Mouse (Mus musculus) heart, embryonic 14.5 days (tissue): ENCODE results near the gene Aspm. TPM values are rescaled to one million over a fixed set of nuclear protein-coding genes. Genes with fewer than 3 reads are reported as not detected.

Experiments
- ATAC-seq: fragments of 200-750 bp; cut with Nextera tagmentation; 2 replicates; pipeline ENCODE4 v1.8.0; 2017; ENCODE audit warnings: low read depth, moderate TSS enrichment; ENCODE audit not compliant: insufficient number of reproducible peaks, insufficient read depth, low FRiP score
- H3K27ac ChIP-seq, 2 experiments: fragments of 200-500 bp in 1 of 2; fragments of 300-500 bp in 1 of 2; sonication (generic) in 1 of 2; replicated peaks in 1 of 2; 2 replicates each; pipeline ENCODE4 v1.5.1; 2012 to 2014; ENCODE audit warnings: low read depth in 2 of 2, low read length in 2 of 2, control low read depth in 1 of 2, mild to moderate bottlenecking in 1 of 2, mixed read lengths in 1 of 2; ENCODE audit not compliant: control insufficient read depth in 1 of 2, insufficient read depth in 1 of 2
- H3K27me3 ChIP-seq: fragments of 300-500 bp; sonication (generic); 2 replicates; pipeline ENCODE4 v1.6.1; 2014; ENCODE audit warnings: mild to moderate bottlenecking, low read length, control low read depth; ENCODE audit not compliant: control insufficient read depth, insufficient read depth
- H3K36me3 ChIP-seq: fragments of 300-500 bp; sonication (generic); 2 replicates; pipeline ENCODE4 v1.6.1; 2014; ENCODE audit warnings: mild to moderate bottlenecking, control low read depth, low read length, mixed read lengths; ENCODE audit not compliant: control insufficient read depth, insufficient read depth
- H3K4me1 ChIP-seq, 2 experiments: fragments of 200-500 bp in 1 of 2; fragments of 300-500 bp in 1 of 2; sonication (generic) in 1 of 2; 2 replicates each; pipeline ENCODE4 v1.6.1; 2012 to 2014; ENCODE audit warnings: low read length in 2 of 2, control low read depth in 1 of 2, mixed read lengths in 1 of 2; ENCODE audit not compliant: control insufficient read depth in 2 of 2, insufficient read depth in 2 of 2
- H3K4me2 ChIP-seq: fragments of 300-500 bp; sonication (generic); 2 replicates; pipeline ENCODE4 v1.6.1; 2014; ENCODE audit warnings: mild to moderate bottlenecking, low read length
- H3K4me3 ChIP-seq, 2 experiments: fragments of 200-500 bp in 1 of 2; fragments of 300-500 bp in 1 of 2; sonication (generic) in 1 of 2; 2 replicates each; pipeline ENCODE4 v1.5.1; 2012 to 2014; ENCODE audit warnings: low read length in 2 of 2, mild to moderate bottlenecking in 2 of 2, control low read depth in 1 of 2, low read depth in 1 of 2, moderate library complexity in 1 of 2; ENCODE audit not compliant: control insufficient read depth in 1 of 2, insufficient read depth in 1 of 2
- H3K9ac ChIP-seq: fragments of 300-500 bp; sonication (generic); 2 replicates; pipeline ENCODE4 v1.6.1; 2014; ENCODE audit warnings: mild to moderate bottlenecking, low read length
- H3K9me3 ChIP-seq: fragments of 300-500 bp; sonication (generic); 2 replicates; pipeline ENCODE4 v1.6.1; 2016; ENCODE audit warnings: low read length, control low read depth; ENCODE audit not compliant: control insufficient read depth
- WGBS: fragments of 180-500 bp; shearing (Covaris S2); extraction: QIAGEN DNeasy Blood & Tissue Kit; methylation state at CpG from one replicate; pipeline ENCODE4 v1.1.7; 2014; 5-methylcytosine and 5-hydroxymethylcytosine counted together
- polyA plus RNA-seq: library from polyadenylated mRNA; unstranded; fragments of >200 nt; fragmentation: Nextera tagmentation; extraction: Ambion mirVana; gene quantifications from 2 replicates; pipeline ENCODE4 v1.2.1, GENCODE M21; 2014

Aspm gene
- polyA plus RNA-seq, 1 experiment from 2014 or later, result 15.7 TPM

DNA sequence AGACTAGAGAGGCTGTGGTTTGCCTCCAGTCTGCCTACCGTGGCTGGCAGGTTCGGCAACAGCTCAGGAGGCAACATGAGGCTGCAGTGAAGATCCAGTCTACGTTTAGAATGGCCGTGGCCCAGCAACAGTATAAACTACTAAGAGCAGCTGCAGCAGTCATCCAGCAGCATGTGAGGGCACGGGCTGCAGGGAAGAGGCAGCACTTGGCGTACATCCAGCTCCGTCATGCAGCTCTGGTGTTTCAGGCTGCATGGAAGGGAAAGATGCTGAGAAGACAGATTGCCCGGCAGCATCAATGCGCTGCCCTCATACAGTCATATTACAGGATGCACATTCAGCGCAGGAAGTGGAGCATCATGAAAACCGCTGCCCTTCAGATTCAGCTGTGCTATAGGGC, 24.3 kb downstream of the Aspm start:
- Histone ChIP-seq H3K27ac (no peak overlapping the region), H3K4me3 (no peak overlapping the region), H3K4me2 (no peak overlapping the region), H3K36me3 (peaks cover 96% of the 10 kb centered on the region), H3K9me3 (no peaks in the 10 kb centered on the region), H3K4me1 (no peaks in the 10 kb centered on the region), H3K9ac (no peak overlapping the region), H3K27me3 (no peaks in the 10 kb centered on the region)
- no peak for ATAC-seq
- WGBS, result 89% methylated on average over 11 of the region's 11 CpGs

DNA sequence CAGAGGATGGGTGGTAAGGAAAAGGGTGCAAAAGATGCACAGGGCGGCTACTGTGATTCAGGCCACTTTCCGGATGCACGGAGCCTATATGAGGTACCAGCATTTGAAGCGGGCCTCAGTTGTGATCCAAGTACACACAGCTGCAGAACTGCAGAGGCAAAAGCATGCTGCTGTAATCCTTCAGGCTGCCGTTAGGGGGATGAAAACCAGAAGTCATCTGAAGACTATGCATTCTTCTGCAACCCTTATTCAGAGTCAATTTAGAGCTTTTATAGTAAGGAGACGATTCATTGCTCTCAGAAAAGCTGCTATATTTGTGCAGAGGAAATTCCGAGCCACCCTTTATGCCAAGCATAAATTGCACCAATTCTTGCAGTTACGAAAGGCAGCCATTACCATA, 25.7 kb downstream of the Aspm start:
- H3K36me3 ChIP-seq, result peaks cover 92% of the 10 kb centered on the region
- H3K27ac ChIP-seq, result no peak overlapping the region
- ATAC-seq, result no peak
- no peak overlapping the region for H3K4me2 ChIP-seq
- WGBS, result 90% methylated on average over 8 of the region's 8 CpGs
- H3K9ac ChIP-seq, result no peak overlapping the region
- no peaks in the 10 kb centered on the region for H3K27me3 ChIP-seq
- no peaks in the 10 kb centered on the region for H3K4me1 ChIP-seq
- no peak overlapping the region for H3K4me3 ChIP-seq
- H3K9me3 ChIP-seq, result no peaks in the 10 kb centered on the region

- Histone ChIP-seq H3K27me3 (no peaks in the 10 kb centered on the region), H3K4me2 (no peak overlapping the region), H3K9ac (no peak overlapping the region), H3K27ac (no peak overlapping the region), H3K9me3 (no peaks in the 10 kb centered on the region), H3K4me3 (no peak overlapping the region), H3K4me1 (no peaks in the 10 kb centered on the region), H3K36me3 (peaks cover 91% of the 10 kb centered on the region)
- WGBS, result 87% methylated on average over 4 of the region's 4 CpGs
- ATAC-seq, result no peak
Measured at GRCm38 (mm10) chr1:139481146-139481545, 26.6 kb downstream of the Aspm start.

DNA sequence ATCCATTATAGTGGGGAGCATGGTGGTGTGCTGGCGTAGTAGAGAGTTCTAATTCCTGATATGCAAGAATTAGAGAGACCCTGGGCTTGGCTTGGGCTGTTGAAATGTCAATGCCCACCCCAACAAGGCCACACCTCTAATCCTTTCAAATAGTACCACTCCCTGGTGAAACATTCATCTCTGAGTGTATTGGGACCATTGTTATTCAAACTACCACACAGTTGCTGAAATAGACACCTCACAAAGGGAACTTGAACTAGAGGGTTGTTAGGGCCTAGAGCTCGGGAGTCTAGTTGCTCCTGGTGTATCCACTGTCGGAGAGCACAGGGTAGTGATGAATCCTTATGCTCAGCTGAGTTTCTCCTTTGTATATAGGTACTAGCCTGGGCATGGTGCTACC, 40.1 kb downstream of the Aspm start:
- WGBS, result 93% methylated on average over 3 of the region's 3 CpGs
- H3K27me3 ChIP-seq, result no peaks in the 10 kb centered on the region
- peaks cover 57% of the 10 kb centered on the region for H3K36me3 ChIP-seq
- no peak overlapping the region for H3K4me2 ChIP-seq
- ATAC-seq, result no peak
- H3K4me3 ChIP-seq, result no peak overlapping the region
- no peak overlapping the region for H3K9ac ChIP-seq
- no peaks in the 10 kb centered on the region for H3K9me3 ChIP-seq
- no peak overlapping the region for H3K27ac ChIP-seq
- H3K4me1 ChIP-seq, result no peaks in the 10 kb centered on the region

DNA sequence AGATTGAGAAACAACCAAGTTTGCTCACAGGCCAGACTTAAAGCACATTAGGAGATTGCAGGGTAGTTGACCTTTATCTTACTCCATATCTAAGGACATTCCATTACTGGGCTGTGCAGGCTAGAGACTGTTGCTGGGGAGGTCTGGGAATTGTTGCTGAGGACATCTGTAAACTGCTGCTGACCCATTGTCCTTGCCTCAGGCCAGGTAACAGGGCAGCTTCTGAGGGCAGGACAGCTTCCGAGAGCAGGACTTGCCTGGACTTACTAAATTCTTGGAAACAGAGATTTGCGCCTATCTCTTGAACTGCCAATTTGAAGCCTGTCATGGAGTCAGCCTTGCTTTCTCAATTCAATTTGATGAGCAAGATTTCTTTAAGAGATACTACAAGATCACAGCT, 40.8 kb downstream of the Aspm start:
- H3K4me1 ChIP-seq, result no peaks in the 10 kb centered on the region
- no peak overlapping the region for H3K4me2 ChIP-seq
- H3K27ac ChIP-seq, result no peak overlapping the region
- ATAC-seq, result no peak
- H3K36me3 ChIP-seq, result peaks cover 49% of the 10 kb centered on the region
- H3K27me3 ChIP-seq, result no peaks in the 10 kb centered on the region
- no peaks in the 10 kb centered on the region for H3K9me3 ChIP-seq
- WGBS, result 83% methylated on average over 2 of the region's 2 CpGs
- H3K9ac ChIP-seq, result no peak overlapping the region
- H3K4me3 ChIP-seq, result no peak overlapping the region

GRCm38 (mm10) chr1:139496212-139496611, 41.6 kb downstream of the Aspm start:
- H3K9ac ChIP-seq, result no peak overlapping the region
- H3K27me3 ChIP-seq, result no peaks in the 10 kb centered on the region
- no peak for ATAC-seq
- no peak overlapping the region for H3K4me3 ChIP-seq
- no peak overlapping the region for H3K4me2 ChIP-seq
- peaks cover 41% of the 10 kb centered on the region for H3K36me3 ChIP-seq
- no peaks in the 10 kb centered on the region for H3K4me1 ChIP-seq
- WGBS, result 71% methylated on average over 3 of the region's 3 CpGs
- no peaks in the 10 kb centered on the region for H3K9me3 ChIP-seq
- no peak overlapping the region for H3K27ac ChIP-seq

DNA sequence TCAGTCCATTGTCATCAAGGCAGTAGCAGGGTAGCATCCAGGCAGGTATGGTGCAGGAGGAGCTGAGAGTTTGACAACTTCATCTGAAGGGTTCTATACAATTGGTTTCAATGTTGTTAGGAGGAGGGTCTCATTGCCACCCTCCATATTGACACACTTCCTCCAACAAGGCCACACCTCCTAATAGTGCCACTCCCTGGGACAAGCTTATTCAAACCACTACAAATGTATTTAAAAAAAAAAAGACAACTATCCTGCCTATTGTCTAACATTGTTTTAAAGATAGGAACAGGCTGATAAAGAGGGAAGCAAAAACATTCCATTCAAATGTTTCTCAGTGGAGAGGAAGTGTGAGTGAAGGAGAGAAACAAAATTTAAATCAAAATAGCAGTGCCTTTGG, 45.2 kb downstream of the Aspm start:
- H3K36me3 ChIP-seq, result peaks cover 8% of the 10 kb centered on the region
- H3K4me1 ChIP-seq, result no peaks in the 10 kb centered on the region
- no peak overlapping the region for H3K27ac ChIP-seq
- H3K4me2 ChIP-seq, result no peak overlapping the region
- no peaks in the 10 kb centered on the region for H3K27me3 ChIP-seq
- no peak overlapping the region for H3K9ac ChIP-seq
- H3K4me3 ChIP-seq, result no peak overlapping the region
- no peaks in the 10 kb centered on the region for H3K9me3 ChIP-seq
- ATAC-seq, result no peak

DNA sequence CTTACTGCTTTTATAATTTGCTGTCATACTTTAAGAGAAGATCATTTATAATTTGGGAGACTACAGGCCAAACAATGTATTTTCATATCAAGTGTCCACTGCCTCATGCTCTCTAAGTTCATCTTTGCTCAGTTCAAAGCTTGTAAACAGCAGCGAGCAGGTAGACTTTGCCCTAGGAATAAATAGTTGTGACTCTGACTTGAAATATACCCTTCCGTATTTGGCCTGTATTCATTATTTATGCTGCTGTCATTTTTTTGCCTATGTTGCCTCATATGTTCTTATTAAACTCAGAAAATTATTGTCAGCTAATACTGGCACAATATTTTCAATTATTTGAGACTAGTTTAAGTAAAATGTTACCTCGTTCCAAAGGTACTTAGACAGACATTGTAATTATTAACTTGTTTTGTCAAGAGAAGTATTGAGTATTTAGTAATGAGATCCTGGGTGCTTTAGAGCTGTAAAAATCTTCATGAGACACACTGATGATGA, 46.7 kb downstream of the Aspm start, which contains the start of gene F13b:
TSS of gene F13b (plus strand) at position 445 of the 495 bp plus-strand sequence.
- no peak within 1 kb of the TSS for H3K27ac ChIP-seq
- ATAC-seq, result no peak
- WGBS, result 86% methylated on average over 3 of the region's 3 CpGs

More for the DNA sequence above, 46.7 kb downstream of the Aspm start, which contains the start of gene F13b:
- no peak within 1 kb of the TSS for H3K4me3 ChIP-seq
- H3K27me3 ChIP-seq, result no peaks in the 10 kb centered on the region
- no peaks in the 10 kb centered on the region for H3K4me1 ChIP-seq
- no peaks in the 10 kb centered on the region for H3K9me3 ChIP-seq
- H3K9ac ChIP-seq, result no peak within 1 kb of the TSS
- no peak within 1 kb of the TSS for H3K4me2 ChIP-seq
- H3K36me3 ChIP-seq, result no peaks in the 10 kb centered on the region
